Mouse (Mus musculus) B cell, adult (primary cell): ENCODE data around the gene Csf1. TPM values are rescaled to one million over a fixed set of nuclear protein-coding genes. Genes with fewer than 3 reads are reported as not detected.

ENCODE experiments used
- total RNA-seq: library from RNA; stranded (reverse); gene quantifications from 4 replicates; pipeline ENCODE4 v1.2.4, GENCODE M21; 2023; ENCODE audit not compliant: inconsistent age

Csf1 gene
- 6.3 to 8.0 TPM (median 6.8 TPM) in 4 replicates for total RNA-seq

GRCm38 (mm10) chr3:107759929-107760581 lies at the start of gene Csf1:
Gene Csf1, minus strand, starts transcription at chr3:107760469.

GRCm38 (mm10) chr3:107695948-107696881 lies 64.1 kb downstream of the Csf1 start, which contains the start of gene Ahcyl1:
Gene Ahcyl1, minus strand, starts transcription at chr3:107696560.

Other genes with a start within 250 kb of the Csf1 start
- not detected in 4 replicates for gene Slc6a17, start 242.5 kb downstream of the Csf1 start, total RNA-seq
- gene Ubl4b, start 205.4 kb downstream of the Csf1 start, total RNA-seq: not detected in 4 replicates
- not detected in 4 replicates for gene Alx3, start 165.4 kb downstream of the Csf1 start, total RNA-seq
- not detected in 4 replicates for gene Gm10961, start 129.1 kb downstream of the Csf1 start, total RNA-seq
- 48.3 to 54.4 TPM (median 50.9 TPM) in 4 replicates for gene Strip1, start 128.8 kb downstream of the Csf1 start, total RNA-seq
- 66.3 to 72.5 TPM (median 68.1 TPM) in 4 replicates for gene Ahcyl1, start 63.9 kb downstream of the Csf1 start, total RNA-seq
- not detected in 4 replicates for gene Eps8l3, start 116.8 kb upstream of the Csf1 start, total RNA-seq
- gene Gstm5, start 135.4 kb upstream of the Csf1 start, total RNA-seq: not detected in 4 replicates
- gene Gstm7, start 171.3 kb upstream of the Csf1 start, total RNA-seq: 3.0 to 3.4 TPM (median 3.2 TPM) in 4 replicates
- gene Gstm6, start 183.3 kb upstream of the Csf1 start, total RNA-seq: not detected in 4 replicates
- not detected in 4 replicates for gene Gstm3, start 208.8 kb upstream of the Csf1 start, total RNA-seq
- 0.51 TPM in 1 of 4 replicates, not detected in the others for gene Gstm2, start 226.0 kb upstream of the Csf1 start, total RNA-seq